Mouse (Mus musculus) liver (tissue): ENCODE measurements at regions not wholly inside any gene's neighbourhood (a gene's known extent, or its start where the extent isn't known, plus 50 kb on each side); places are given as distances from the start of the nearest gene placed in this dataset.

Experiments used
- DNase-seq: peaks from one replicate; pipeline ENCODE4 v3.0.0-alpha.2; 2020; ENCODE audit warnings: mixed read lengths

- no peak for DNase-seq
These were observed 95.6 kb upstream of the Fat1 start for GRCm38 (mm10) chr8:44839504-44840209.

- no peak for DNase-seq
These were observed 94.6 kb upstream of the Fat1 start for GRCm38 (mm10) chr8:44840646-44841045.

- DNase-seq: no peak
These were observed 90.9 kb upstream of the Fat1 start for GRCm38 (mm10) chr8:44844362-44844761.

- no peak for DNase-seq
These were observed 83.0 kb upstream of the Fat1 start for GRCm38 (mm10) chr8:44852223-44852622.

- no peak for DNase-seq
These were observed 80.1 kb upstream of the Fat1 start for GRCm38 (mm10) chr8:44855115-44855514.

GRCm38 (mm10) chr8:44867202-44867601, 68.0 kb upstream of the Fat1 start:
- DNase-seq: no peak

GRCm38 (mm10) chr8:44867666-44868065, 67.6 kb upstream of the Fat1 start:
- no peak for DNase-seq

- no peak for DNase-seq
These were observed 58.2 kb upstream of the Fat1 start for GRCm38 (mm10) chr8:44877066-44877465.

GRCm38 (mm10) chr8:44878208-44878607, 57.0 kb upstream of the Fat1 start:
- DNase-seq: no peak

- DNase-seq: no peak
These were observed 56.1 kb upstream of the Fat1 start for GRCm38 (mm10) chr8:44879186-44879585.

GRCm38 (mm10) chr8:44884399-44885006, 50.7 kb upstream of the Fat1 start:
- DNase-seq: no peak
